Mouse (Mus musculus) neutrophil, adult 5-6 weeks (primary cell): ENCODE results near the gene Cib1. TPM values are rescaled to one million over a fixed set of nuclear protein-coding genes. Genes with fewer than 3 reads are reported as not detected.

Experiments used
- ATAC-seq: fragments of 151-379, 151-347 bp; 2 replicates; pipeline ENCODE4 v1.8.0; 2017; ENCODE audit warnings: mild to moderate bottlenecking, moderate TSS enrichment; ENCODE audit not compliant: insufficient number of reproducible peaks, poor library complexity, low FRiP score, severe bottlenecking; ENCODE audit errors: extremely low read depth
- total RNA-seq: library from RNA; stranded (forward); fragments of 200-1000 nt; gene quantifications from 2 replicates; pipeline ENCODE4 v1.2.3, GENCODE M21; 2017

The Cib1 gene
- total RNA-seq, 1 experiment from 2014 or later = 72.9 TPM

GRCm38 (mm10) chr7:80241661-80242060 lies 9.0 kb upstream of the Cib1 start:
- ATAC-seq = no peak

- no peak for ATAC-seq
These were observed 5.9 kb upstream of the Cib1 start for GRCm38 (mm10) chr7:80238542-80238941.

GRCm38 (mm10) chr7:80233799-80234198 lies 1.2 kb upstream of the Cib1 start:
- no peak for ATAC-seq

- ATAC-seq = no peak
These were observed 583 bp downstream of the Cib1 start for GRCm38 (mm10) chr7:80231971-80232488.

GRCm38 (mm10) chr7:80230196-80230595 lies 2.4 kb downstream of the Cib1 start:
- no peak for ATAC-seq

GRCm38 (mm10) chr7:80227065-80227464 lies 5.5 kb downstream of the Cib1 start:
- ATAC-seq = no peak

- ATAC-seq = no peak
These were observed 11.3 kb downstream of the Cib1 start for GRCm38 (mm10) chr7:80221179-80221750.

GRCm38 (mm10) chr7:80220237-80220797 lies 12.3 kb downstream of the Cib1 start:
- ATAC-seq = no peak

GRCm38 (mm10) chr7:80218666-80219065 lies 13.9 kb downstream of the Cib1 start:
- ATAC-seq = no peak

GRCm38 (mm10) chr7:80216566-80216965 lies 16.0 kb downstream of the Cib1 start:
- no peak for ATAC-seq

- ATAC-seq = peak; percentile 76
These were observed 17.2 kb downstream of the Cib1 start for GRCm38 (mm10) chr7:80215398-80215797.

GRCm38 (mm10) chr7:80214459-80214858 lies 18.2 kb downstream of the Cib1 start:
- no peak for ATAC-seq

GRCm38 (mm10) chr7:80213604-80214003 lies 19.0 kb downstream of the Cib1 start:
- no peak for ATAC-seq

GRCm38 (mm10) chr7:80210982-80211381 lies 21.6 kb downstream of the Cib1 start:
- ATAC-seq = no peak

GRCm38 (mm10) chr7:80209669-80210068 lies 22.9 kb downstream of the Cib1 start:
- ATAC-seq = peak; percentile 82

GRCm38 (mm10) chr7:80208738-80209430 lies 23.7 kb downstream of the Cib1 start:
- no peak; the same call in 1 of the 2 replicates for ATAC-seq

GRCm38 (mm10) chr7:80208026-80208642 lies 24.5 kb downstream of the Cib1 start:
- no peak for ATAC-seq

- 0 out of 2 replicates have a peak, but pooled peaks have one; percentile 5 for ATAC-seq
These were observed 25.3 kb downstream of the Cib1 start for GRCm38 (mm10) chr7:80207314-80207731.

- no peak for ATAC-seq
These were observed 26.7 kb downstream of the Cib1 start for GRCm38 (mm10) chr7:80205705-80206589.
